Mouse (Mus musculus) heart, postnatal 0 days (tissue): Measurements from ENCODE around the gene Olfr678. TPM values are rescaled to one million over a fixed set of nuclear protein-coding genes. Genes with fewer than 3 reads are reported as not detected.
"Not testable (repeated sequence)": the region's sequence is repeated elsewhere in the genome, so short reads cannot be mapped to it uniquely, and the experiment has no call there.

Source experiments
- ATAC-seq: fragments of 200-750 bp; cut with Nextera tagmentation; 2 replicates; pipeline ENCODE4 v1.8.0; 2017; ENCODE audit warnings: low read depth, moderate number of reproducible peaks, moderate library complexity; ENCODE audit not compliant: insufficient read depth
- DNase-seq: peaks from one replicate; pipeline ENCODE4 v3.0.0-alpha.2; 2016; ENCODE audit warnings: low spot score
- H3K27ac ChIP-seq: fragments of 300-500 bp; sonication (generic); 2 replicates; pipeline ENCODE4 v1.5.1; 2014; ENCODE audit warnings: low read depth, mild to moderate bottlenecking
- H3K27me3 ChIP-seq: fragments of 300-500 bp; sonication (generic); 2 replicates; pipeline ENCODE4 v1.6.1; 2014; ENCODE audit warnings: low read length, mixed read lengths; ENCODE audit not compliant: control insufficient read depth, insufficient read depth
- H3K36me3 ChIP-seq: fragments of 300-500 bp; sonication (generic); replicated peaks from 2 replicates; pipeline ENCODE4 v1.6.1; 2014; ENCODE audit warnings: low read length, mixed read lengths; ENCODE audit not compliant: control insufficient read depth, insufficient read depth
- H3K4me1 ChIP-seq: fragments of 300-500 bp; sonication (generic); 2 replicates; pipeline ENCODE4 v1.6.1; 2014; ENCODE audit warnings: antibody characterized with exemption; ENCODE audit not compliant: control insufficient read depth, insufficient read depth
- H3K4me2 ChIP-seq: fragments of 300-500 bp; sonication (generic); 2 replicates; pipeline ENCODE4 v1.6.1; 2014; ENCODE audit warnings: low read depth, mild to moderate bottlenecking, low read length, moderate library complexity
- H3K4me3 ChIP-seq: fragments of 300-500 bp; sonication (generic); 2 replicates; pipeline ENCODE4 v1.5.1; 2014; ENCODE audit warnings: low read depth, low read length
- H3K9ac ChIP-seq: fragments of 300-500 bp; sonication (generic); replicated peaks from 2 replicates; pipeline ENCODE4 v1.6.1; 2014; ENCODE audit warnings: low read depth, low read length, mixed read lengths
- H3K9me3 ChIP-seq: fragments of 300-500 bp; sonication (generic); replicated peaks from 2 replicates; pipeline ENCODE4 v1.6.1; 2016; ENCODE audit warnings: low read length; ENCODE audit not compliant: control insufficient read depth
- CTCF ChIP-seq: IDR thresholded peaks from 2 replicates; pipeline ENCODE4 v1.5.1; 2016; ENCODE audit warnings: antibody characterized with exemption, control low read depth, low read depth
- EP300 ChIP-seq: IDR thresholded peaks from 2 replicates; pipeline ENCODE4 v1.6.1; 2016; ENCODE audit warnings: antibody characterized with exemption, low read depth
- WGBS: fragments of 180-500 bp; shearing (Covaris S2); extraction: QIAGEN DNeasy Blood & Tissue Kit; methylation state at CpG from one replicate; pipeline ENCODE4 v1.1.7; 2014; 5-methylcytosine and 5-hydroxymethylcytosine counted together
- polyA plus RNA-seq: library from polyadenylated mRNA; unstranded; fragments of >200 nt; fragmentation: Nextera tagmentation; extraction: Ambion mirVana; gene quantifications from 2 replicates; pipeline ENCODE4 v1.2.1, GENCODE M21; 2015
- total RNA-seq: library from RNA; depleted of rRNA; stranded (reverse); fragments of >200 nt; gene quantifications from 2 replicates; pipeline ENCODE4 v1.2.3, GENCODE M21; 2014; ENCODE audit warnings: low replicate concordance; rRNA removed

Gene Olfr678
- not detected in 2 replicates for total RNA-seq
- polyA plus RNA-seq = not detected in 2 replicates

DNA sequence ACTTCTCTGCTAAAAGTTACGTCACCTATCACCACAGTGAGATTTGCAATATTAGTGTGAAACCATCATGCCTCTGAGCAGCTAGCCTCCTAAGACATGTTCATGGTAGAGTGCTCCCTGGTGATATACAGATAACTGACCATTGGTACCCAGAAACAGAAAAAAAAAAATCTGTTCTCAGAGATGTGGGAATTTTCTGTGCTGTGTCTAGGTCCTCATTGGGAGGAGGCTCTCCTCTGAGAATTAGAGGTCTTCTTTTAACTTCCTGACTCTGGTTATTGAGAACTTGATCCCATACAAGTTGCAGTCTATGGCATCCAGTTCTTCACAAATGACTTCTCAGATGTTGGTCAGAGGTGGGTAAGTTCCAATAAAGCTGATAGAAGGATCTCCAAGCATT is at the start of gene Olfr678:
Gene Olfr678 (plus strand): TSS at position 301 of the 400 bp plus-strand sequence.
- Histone ChIP-seq H3K4me3 (no peak within 1 kb of the TSS), H3K4me2 (no peak within 1 kb of the TSS), H3K9me3 (no peaks in the 10 kb centered on the region), H3K36me3 (no peaks in the 10 kb centered on the region), H3K4me1 (no peaks in the 10 kb centered on the region), H3K27ac (no peak within 1 kb of the TSS), H3K9ac (no peak within 1 kb of the TSS), H3K27me3 (no peaks in the 10 kb centered on the region)
- no peak for DNase-seq
- TF ChIP-seq EP300 (no peak), CTCF (no peak)
- WGBS = 71% methylated on average over 1 of the region's 1 CpGs
- no peak for ATAC-seq

DNA sequence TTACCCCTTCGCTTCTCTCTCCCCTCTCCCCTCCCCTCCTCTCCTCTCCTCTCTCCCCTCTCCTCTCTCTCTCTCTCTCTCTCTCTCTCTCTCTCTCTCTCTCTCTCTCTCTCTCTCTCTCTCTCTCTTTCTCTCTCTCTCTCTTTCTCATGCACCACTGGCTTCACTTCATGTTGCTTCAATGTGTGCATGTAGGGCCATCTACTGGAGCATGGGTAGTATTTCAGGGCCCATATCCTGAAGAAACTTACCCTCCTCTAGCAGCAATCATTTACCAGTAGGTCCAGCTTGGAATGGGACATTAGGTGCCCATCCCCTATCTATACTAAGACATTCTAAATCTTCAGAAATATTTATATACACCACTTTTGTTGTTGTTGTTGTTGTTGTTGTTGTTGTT is 41.7 kb upstream of the Olfr678 start:
- H3K4me1 ChIP-seq = no peaks in the 10 kb centered on the region
- H3K4me3 ChIP-seq = no peak overlapping the region
- H3K27me3 ChIP-seq = no peaks in the 10 kb centered on the region
- no peak overlapping the region for H3K27ac ChIP-seq
- TF ChIP-seq EP300 (no peak), CTCF (peak; percentile 31; the same call in 1 of the 2 replicates)
- ATAC-seq (no peak), DNase-seq (no peak)
- H3K9me3 ChIP-seq = no peaks in the 10 kb centered on the region
- no peak overlapping the region for H3K4me2 ChIP-seq
- no peak overlapping the region for H3K9ac ChIP-seq
- no peaks in the 10 kb centered on the region for H3K36me3 ChIP-seq
- 64% methylated on average over 1 of the region's 1 CpGs for WGBS

DNA sequence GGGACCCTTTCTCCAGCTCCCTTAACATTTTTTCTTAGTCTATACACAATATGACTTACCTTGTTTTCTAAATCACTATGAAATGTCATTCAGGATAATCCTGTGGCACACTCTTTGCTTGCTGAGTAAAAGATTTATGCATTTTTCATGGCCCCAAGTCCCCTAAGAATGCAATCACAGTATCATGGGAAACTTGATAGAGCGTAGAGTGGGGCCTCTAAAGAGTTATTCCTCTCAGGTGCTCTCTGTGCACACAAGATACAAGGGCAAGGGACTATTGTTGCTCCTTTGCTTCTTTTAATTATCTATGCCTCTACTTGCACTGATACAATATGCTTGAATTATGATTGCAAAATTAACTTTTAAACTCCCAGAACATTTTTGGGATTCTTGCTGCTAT is 35.9 kb upstream of the Olfr678 start, which contains the start of gene Olfr675:
Gene Olfr675 (minus strand): TSS at position 101 of the 400 bp plus-strand sequence.
- Histone ChIP-seq H3K4me3 (no peak within 1 kb of the TSS), H3K9ac (no peak within 1 kb of the TSS), H3K27me3 (no peaks in the 10 kb centered on the region), H3K27ac (no peak within 1 kb of the TSS), H3K4me1 (no peaks in the 10 kb centered on the region), H3K36me3 (no peaks in the 10 kb centered on the region), H3K9me3 (no peaks in the 10 kb centered on the region), H3K4me2 (no peak within 1 kb of the TSS)
- WGBS = 48% methylated on average over 1 of the region's 1 CpGs
- ATAC-seq (no peak), DNase-seq (no peak)
- TF ChIP-seq CTCF (no peak), EP300 (no peak)

DNA sequence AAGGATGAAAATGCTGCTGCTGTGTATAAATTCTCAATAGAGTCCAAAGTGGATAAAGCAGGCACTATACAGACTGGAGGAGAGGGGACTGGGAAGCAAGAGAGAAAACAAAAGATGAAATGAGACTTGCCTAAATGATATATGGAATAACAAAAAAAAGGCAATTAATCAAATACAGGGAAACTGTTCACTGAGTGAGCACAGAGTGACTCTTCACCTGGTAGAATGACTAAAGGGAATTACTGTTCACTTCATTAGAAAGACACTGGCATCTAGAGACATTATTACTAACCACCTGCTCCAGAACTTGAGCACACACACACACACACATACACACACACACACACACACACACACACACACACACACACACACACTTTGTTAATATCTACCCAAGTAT is 31.9 kb upstream of the Olfr678 start, which contains the start of gene Olfr676:
Gene Olfr676 (plus strand): TSS at position 301 of the 400 bp plus-strand sequence.
- DNase-seq (no peak), ATAC-seq (no peak)
- no peaks in the 10 kb centered on the region for H3K27me3 ChIP-seq
- no peak within 1 kb of the TSS for H3K27ac ChIP-seq
- no peak within 1 kb of the TSS for H3K9ac ChIP-seq
- H3K36me3 ChIP-seq = no peaks in the 10 kb centered on the region
- no peaks in the 10 kb centered on the region for H3K9me3 ChIP-seq
- TF ChIP-seq CTCF = no peak
- no peak for TF ChIP-seq EP300
- no peak within 1 kb of the TSS for H3K4me2 ChIP-seq
- no peak within 1 kb of the TSS for H3K4me3 ChIP-seq
- H3K4me1 ChIP-seq = no peaks in the 10 kb centered on the region

DNA sequence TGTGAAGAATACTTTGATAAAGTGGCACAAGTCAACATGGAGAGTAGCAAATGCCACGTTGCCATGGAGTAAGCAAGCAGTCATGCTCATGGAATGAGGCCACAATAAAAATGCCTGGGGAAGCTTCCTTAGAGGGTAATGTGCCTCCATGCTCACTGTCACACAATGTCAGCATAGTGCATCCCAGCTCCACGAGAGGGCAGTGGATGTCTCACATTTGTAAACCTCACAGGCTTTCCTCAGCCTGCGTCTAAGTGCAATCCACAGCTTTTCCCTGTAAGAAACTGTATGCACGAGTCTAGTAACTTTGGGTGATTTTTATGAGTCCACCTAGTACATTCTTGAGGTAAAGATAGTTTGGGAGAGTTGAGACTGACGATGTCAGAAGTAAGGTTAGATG is 30.4 kb upstream of the Olfr678 start:
- H3K27ac ChIP-seq, H3K4me2 ChIP-seq: not testable (repeated sequence)

DNA sequence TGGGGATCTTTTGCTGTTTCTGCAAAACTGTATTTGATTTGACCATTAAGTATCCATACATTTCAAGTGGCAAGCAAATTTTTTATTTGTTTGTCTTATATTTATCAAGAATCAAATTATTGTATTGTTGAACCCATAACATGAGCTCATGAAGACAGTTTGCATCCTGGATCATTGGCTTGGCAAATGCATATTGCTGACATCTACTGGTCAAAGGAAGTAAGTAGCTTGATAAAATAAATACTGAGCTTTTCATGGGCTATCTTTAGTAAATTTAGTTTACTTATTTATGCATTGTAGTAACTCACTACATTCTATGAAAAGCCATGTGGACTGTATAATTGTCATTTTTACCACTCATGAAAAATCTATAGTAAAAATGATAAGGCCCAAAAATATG is 5.3 kb upstream of the Olfr678 start:
- no peaks in the 10 kb centered on the region for H3K9me3 ChIP-seq
- H3K4me2 ChIP-seq = no peak overlapping the region
- no peak for DNase-seq
- no peak overlapping the region for H3K27ac ChIP-seq
- ATAC-seq = no peak
- H3K36me3 ChIP-seq = no peaks in the 10 kb centered on the region
- H3K9ac ChIP-seq = no peak overlapping the region
- no peaks in the 10 kb centered on the region for H3K27me3 ChIP-seq
- no peak for TF ChIP-seq CTCF
- no peak for TF ChIP-seq EP300
- H3K4me1 ChIP-seq = no peaks in the 10 kb centered on the region
- H3K4me3 ChIP-seq = no peak overlapping the region

More for the DNA sequence above, 30.4 kb upstream of the Olfr678 start:
- not testable (repeated sequence) for H3K9ac ChIP-seq, H3K36me3 ChIP-seq, H3K9me3 ChIP-seq, DNase-seq, H3K27me3 ChIP-seq, ATAC-seq, H3K4me3 ChIP-seq, H3K4me1 ChIP-seq
- WGBS = 48% methylated on average over 5 of the region's 5 CpGs
- peak; percentile 15; the same call in 1 of the 2 replicates for TF ChIP-seq CTCF
